Mouse (Mus musculus) T-helper 2 cell (primary cell): ENCODE measurements at regions not wholly inside any gene's neighbourhood (a gene's known extent, or its start where the extent isn't known, plus 50 kb on each side); places are given as distances from the start of the nearest gene placed in this dataset.

ENCODE experiments used
- in situ Hi-C: fragments of 300-600 bp; cut with MboI, MseI; formaldehyde crosslinking; loops from one replicate; pipeline ENCODE4 v1.15.1; 2025; ENCODE audit warnings: high pct_unique_total_duplicates

DNA sequence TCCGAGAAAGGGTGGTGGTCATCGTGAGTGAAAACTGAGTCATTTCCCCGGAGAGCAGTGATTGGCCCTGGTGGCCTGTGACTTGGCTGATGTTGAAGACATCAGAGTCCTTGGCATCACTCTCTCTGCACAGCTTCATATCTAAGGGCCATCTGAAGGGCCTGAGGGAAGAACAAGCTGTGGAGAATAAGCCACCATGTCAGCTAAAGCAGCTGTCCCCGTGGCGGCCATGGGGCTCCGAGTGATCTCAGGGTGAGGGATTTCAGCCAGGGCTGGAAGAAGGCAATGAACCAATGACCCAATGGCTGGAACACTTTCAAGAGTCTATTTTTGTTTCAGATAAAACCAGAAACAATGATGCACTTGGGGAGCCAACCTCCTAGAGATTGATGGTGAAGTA, 62.2 kb downstream of the Ttc32 start:
- in situ Hi-C loops, result no loop called here

GRCm38 (mm10) chr12:9095061-9095460, 65.3 kb downstream of the Ttc32 start:
- in situ Hi-C loops, result no loop called here

DNA sequence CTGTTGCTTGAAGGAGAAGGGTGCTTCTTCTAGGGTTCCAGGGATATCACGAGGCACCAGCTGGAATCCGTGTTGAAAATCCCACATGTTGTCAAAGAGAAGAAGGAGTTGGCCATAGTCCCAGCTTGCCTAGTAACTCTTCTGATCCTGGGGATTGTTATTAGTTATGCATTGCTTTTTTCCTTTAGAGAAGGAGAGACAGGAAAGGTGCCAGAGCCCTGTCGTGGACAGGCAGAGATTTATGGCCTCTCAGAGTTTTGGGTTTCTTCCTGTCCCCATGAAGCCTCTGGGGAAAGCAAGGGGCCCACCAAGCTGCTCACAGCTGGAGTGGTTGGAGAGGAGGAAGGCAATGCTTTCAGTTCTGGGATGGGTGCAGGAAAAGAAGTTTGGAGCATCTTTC, 76.6 kb downstream of the Ttc32 start:
- in situ Hi-C loops, result no loop called here

DNA sequence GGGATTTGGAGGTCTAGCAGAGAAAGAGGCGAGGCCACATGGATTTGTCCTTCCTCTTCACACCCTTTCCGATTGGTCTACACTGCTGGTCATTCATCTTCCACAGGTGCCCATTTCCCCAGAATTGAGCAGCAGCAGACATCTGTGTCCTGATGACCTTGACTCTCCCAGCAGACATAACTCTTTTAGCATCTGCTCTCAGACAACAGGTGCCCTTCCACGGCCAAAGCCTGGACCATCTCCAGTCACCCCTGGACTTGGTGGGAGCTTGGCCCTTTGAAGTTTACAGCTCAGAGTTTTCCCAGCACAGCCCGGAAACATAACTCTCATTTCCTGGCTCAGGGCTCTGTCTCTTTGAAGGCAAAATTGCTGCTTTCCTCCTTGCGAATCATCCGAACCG, 80.0 kb downstream of the Ttc32 start:
- in situ Hi-C loops, result no loop called here

- in situ Hi-C loops, result no loop called here
Observed at GRCm38 (mm10) chr12:9112161-9112674, 82.4 kb downstream of the Ttc32 start.

- in situ Hi-C loops, result no loop called here
Observed at GRCm38 (mm10) chr12:9113652-9114051, 83.9 kb downstream of the Ttc32 start.

GRCm38 (mm10) chr12:9114061-9114460, 84.3 kb downstream of the Ttc32 start:
- in situ Hi-C loops, result no loop called here

DNA sequence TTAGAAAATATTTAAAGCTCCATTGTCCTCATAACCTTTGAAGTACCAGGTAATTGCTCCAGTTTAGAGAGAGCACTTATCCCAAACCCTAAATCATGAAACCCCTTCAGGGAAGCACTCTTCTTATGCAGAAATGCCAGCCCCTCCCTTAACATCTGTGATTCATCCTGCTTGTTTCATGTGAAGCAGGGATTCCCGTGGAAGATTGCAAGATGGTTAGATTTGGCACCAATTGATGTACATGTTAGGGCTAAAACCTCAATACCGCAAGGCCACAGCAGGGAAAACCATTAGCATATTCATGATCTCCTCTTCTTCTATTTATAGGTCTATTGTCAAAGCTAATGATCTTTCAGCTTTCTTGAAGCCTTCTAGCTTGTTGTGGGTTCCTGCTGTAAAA, 88.8 kb downstream of the Ttc32 start:
- in situ Hi-C loops, result no loop called here

DNA sequence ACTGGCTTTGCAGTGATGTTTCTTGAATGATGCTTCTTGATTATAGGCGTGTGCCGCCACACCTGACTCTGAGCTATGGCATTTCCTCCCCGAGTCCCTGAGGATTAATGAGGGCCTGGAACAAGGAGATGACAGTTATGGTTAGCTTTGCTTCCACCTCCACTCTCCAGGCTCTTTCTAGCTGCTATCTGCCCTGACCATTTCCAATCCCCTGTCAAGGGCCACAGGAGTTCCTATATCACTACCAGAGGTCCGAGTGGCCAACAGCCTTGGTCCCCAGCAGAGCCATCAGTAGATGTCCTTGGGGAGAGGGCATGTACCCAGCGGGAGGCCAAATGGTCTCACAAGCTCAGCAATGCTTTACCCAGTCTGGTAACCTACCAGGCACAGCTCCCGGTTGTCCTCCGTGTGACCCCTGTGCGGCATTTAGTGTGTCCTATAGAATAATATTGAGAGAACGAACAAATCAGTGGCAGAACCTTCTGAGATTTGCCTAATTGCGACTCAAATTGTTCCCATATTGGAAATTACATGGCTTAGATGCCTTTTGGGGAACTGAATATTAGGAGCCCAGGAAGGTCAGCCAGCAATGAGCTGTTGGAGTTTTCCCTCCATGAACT, 98.2 kb downstream of the Ttc32 start:
- in situ Hi-C loops, result no loop called here

GRCm38 (mm10) chr12:9128581-9129275, 98.9 kb downstream of the Ttc32 start:
- in situ Hi-C loops, result no loop called here

- in situ Hi-C loops, result no loop called here
Observed at GRCm38 (mm10) chr12:9132621-9133020, 102.8 kb downstream of the Ttc32 start.

GRCm38 (mm10) chr12:9133890-9134870, 104.4 kb downstream of the Ttc32 start:
- in situ Hi-C loops, result no loop called here

GRCm38 (mm10) chr12:9151001-9151400, 121.2 kb downstream of the Ttc32 start:
- in situ Hi-C loops, result no loop called here

DNA sequence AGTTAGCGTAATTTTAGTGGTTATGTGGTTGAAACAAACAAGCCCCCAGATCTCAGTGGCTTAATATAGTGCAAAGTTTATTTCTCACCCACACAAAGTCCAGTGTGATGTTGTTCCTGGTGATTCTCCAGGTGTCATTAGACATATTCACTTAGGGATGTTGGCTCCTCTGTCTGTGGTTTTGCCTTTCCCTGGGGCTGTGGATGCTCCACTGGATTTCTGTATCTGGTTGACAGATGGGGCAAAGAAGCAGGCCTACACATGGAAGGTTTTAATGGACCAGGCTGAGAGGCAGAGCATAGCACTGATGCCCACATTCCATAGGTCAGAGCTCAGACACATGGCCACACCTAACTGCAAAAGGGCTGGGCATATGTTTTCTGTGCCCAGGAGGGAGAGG, 121.6 kb downstream of the Ttc32 start:
- in situ Hi-C loops, result no loop called here

GRCm38 (mm10) chr12:9154491-9154890, 124.7 kb downstream of the Ttc32 start:
- in situ Hi-C loops, result no loop called here

- in situ Hi-C loops, result no loop called here
Observed at GRCm38 (mm10) chr12:9156794-9157193, 127.0 kb downstream of the Ttc32 start.

DNA sequence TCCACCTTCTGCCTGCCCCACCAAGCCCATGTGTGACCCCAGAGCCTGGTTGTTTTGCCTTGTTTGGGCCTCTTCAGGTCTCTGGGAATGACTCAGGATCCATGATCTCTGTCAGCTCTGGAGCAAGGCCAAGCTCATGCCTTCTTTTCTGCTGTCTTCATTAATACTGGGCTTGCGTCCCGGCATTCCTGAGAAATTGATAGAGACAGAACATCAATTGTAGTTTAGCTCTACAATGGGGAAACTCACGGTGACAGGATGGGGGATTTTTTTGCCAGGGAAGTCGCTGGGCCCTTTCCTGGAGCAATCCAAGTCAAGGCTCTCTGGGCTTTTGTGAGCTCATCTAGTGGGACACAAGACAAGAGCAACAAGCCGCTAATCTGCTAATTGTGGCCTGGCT, 129.0 kb downstream of the Ttc32 start:
- in situ Hi-C loops, result no loop called here

- in situ Hi-C loops, result no loop called here
Observed at GRCm38 (mm10) chr12:9165367-9165940, 135.7 kb downstream of the Ttc32 start.

DNA sequence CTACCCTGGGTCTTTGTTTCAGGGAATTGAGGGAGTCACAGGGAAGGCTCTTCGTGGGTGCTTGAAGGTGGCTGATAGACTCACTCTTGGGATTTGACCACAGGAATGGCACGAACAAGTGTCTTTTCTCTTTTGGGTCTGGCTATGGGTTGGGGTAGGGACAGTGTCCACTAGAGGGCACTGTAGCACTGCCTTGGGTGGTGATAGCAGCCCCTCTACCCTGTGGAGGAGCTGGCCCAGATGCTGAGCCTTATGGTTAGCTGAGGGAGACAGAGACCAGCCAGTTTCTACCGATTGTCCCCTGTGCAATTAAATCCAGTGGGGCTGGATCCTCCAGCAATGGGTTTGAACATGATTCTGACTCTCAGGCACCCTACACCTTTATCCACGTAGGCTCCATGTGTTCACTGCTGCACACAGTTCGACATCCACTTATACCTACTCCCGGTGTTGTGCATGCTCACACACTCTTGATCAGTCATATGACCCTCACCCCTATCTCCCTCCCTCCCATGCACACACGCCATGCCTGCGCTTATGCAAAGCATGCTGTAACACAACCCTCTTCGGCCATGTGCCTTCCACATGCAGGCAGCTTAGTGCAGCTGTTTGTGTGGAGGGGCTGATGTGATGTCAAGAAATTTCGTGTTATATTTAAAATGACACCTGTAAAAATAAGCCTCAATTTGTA, 136.6 kb downstream of the Ttc32 start:
- in situ Hi-C loops, result no loop called here

- in situ Hi-C loops, result no loop called here
Observed at GRCm38 (mm10) chr12:9169008-9169407, 139.2 kb downstream of the Ttc32 start.

DNA sequence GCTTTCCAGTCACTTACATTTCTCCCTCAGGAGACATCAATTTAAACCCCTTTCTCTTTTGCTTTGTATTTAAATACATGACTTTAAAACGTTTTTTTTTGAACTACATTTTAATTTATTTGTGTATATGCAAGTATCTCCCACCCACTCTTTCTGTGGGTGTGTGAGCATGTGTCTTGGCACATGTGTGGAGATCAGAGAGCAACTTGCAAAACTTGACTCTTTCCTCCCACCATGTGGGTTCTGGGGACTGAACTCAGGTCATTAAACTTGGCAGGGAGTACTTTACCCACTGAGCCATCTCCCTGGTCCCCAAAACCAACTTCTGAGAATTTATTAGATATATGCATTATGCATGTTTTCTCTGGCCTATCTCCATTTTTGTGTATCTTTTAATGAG, 143.9 kb downstream of the Ttc32 start:
- in situ Hi-C loops, result no loop called here
